Mouse (Mus musculus): ENCODE data around the gene Scnn1b. TPM values are rescaled to one million over a fixed set of nuclear protein-coding genes. Genes with fewer than 3 reads are reported as not detected.

The Scnn1b gene
- polyA plus RNA-seq, 1 experiment from 2014 or later, result not detected

DNA sequence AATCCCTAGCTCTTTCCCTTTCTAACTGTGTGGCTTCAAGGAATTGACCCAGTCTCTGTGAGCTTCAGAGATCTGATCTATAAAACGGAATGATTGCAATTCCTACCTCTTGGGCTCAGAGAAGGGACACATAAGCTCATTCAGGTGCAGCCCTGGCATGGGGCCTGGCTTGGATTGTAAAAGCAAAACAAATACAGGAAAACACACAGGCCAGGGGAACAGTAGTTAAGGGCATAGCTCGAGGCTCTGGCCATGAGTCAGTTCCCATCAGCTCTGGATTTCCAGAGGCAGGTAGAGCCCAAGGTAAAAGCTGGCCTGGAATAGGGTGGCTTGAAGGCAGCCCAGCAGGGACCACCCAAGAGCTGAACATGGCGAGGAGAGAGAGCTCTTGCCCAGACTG is 9.2 kb downstream of the Scnn1b start:
- Histone ChIP-seq H3K4me3 (no peak overlapping the region), H3K9me3 (replicated peaks) (no peaks in the 10 kb centered on the region), H3K4me2 (no peak overlapping the region), H3K27ac (no peak overlapping the region), H3K4me1 (no peaks in the 10 kb centered on the region), H3K9ac (no peak overlapping the region), H3K36me3 (ENCODE audit: poor library complexity, severe bottlenecking) (no peaks in the 10 kb centered on the region), H3K27me3 (no peaks in the 10 kb centered on the region)
- ATAC-seq, result no peak
- WGBS, result 57% methylated on average over 3 of the region's 3 CpGs

DNA sequence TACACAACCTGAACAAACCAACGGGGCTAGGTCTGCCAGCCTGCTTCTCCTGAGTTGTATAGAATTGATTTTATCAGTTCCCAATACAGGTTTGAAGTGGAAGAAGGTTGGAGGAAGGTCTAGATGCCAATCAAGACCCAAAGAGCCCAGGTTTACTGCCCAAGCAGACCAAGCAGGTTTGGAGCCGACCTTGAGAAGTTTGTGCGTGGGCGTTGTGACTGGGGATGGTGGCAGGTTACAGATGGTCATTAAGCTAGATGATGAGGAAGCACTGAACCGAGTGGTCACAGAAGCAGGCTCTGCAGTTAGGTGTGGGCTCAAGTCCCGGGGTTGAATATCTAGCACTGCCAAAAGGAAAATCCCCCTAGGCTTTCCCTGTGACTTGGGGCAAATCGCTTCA is 9.9 kb downstream of the Scnn1b start:
- Histone ChIP-seq H3K4me2 (no peak overlapping the region), H3K4me1 (no peaks in the 10 kb centered on the region), H3K27me3 (no peaks in the 10 kb centered on the region), H3K9ac (no peak overlapping the region), H3K36me3 (ENCODE audit: poor library complexity, severe bottlenecking) (no peaks in the 10 kb centered on the region), H3K9me3 (replicated peaks) (no peaks in the 10 kb centered on the region), H3K27ac (no peak overlapping the region), H3K4me3 (no peak overlapping the region)
- no peak for ATAC-seq
- whole genome bisulfite sequencing, result 90% methylated on average over 7 of the region's 7 CpGs

GRCm38 (mm10) chr7:121880246-121880645 is 15.4 kb downstream of the Scnn1b start:
- WGBS, result 89% methylated on average over 4 of the region's 4 CpGs
- Histone ChIP-seq H3K36me3 (ENCODE audit: poor library complexity, severe bottlenecking) (no peaks in the 10 kb centered on the region), H3K9ac (no peak overlapping the region), H3K9me3 (replicated peaks) (no peaks in the 10 kb centered on the region), H3K27me3 (no peaks in the 10 kb centered on the region), H3K4me3 (no peak overlapping the region), H3K27ac (no peak overlapping the region), H3K4me1 (no peaks in the 10 kb centered on the region), H3K4me2 (no peak overlapping the region)
- no peak for ATAC-seq

- no peak overlapping the region for H3K9ac ChIP-seq
- no peak for ATAC-seq
- H3K9me3 ChIP-seq (replicated peaks), result no peaks in the 10 kb centered on the region
- no peak overlapping the region for H3K27ac ChIP-seq
- no peaks in the 10 kb centered on the region for H3K4me1 ChIP-seq
- no peaks in the 10 kb centered on the region for H3K27me3 ChIP-seq
- H3K36me3 ChIP-seq (ENCODE audit: poor library complexity, severe bottlenecking), result no peaks in the 10 kb centered on the region
- no peak overlapping the region for H3K4me2 ChIP-seq
- no peak overlapping the region for H3K4me3 ChIP-seq
- WGBS, result 93% methylated on average over 13 of the region's 13 CpGs
Measured at GRCm38 (mm10) chr7:121890636-121891360, 26.0 kb downstream of the Scnn1b start.

GRCm38 (mm10) chr7:121896689-121897088 is 31.9 kb downstream of the Scnn1b start:
- H3K9ac ChIP-seq, result no peak overlapping the region
- 49% methylated on average over 6 of the region's 6 CpGs for WGBS
- H3K4me1 ChIP-seq, result peaks cover 4% of the 10 kb centered on the region; the same call in 1 of the 2 replicates
- H3K4me2 ChIP-seq, result no peak overlapping the region
- no peaks in the 10 kb centered on the region for H3K27me3 ChIP-seq
- no peak overlapping the region for H3K27ac ChIP-seq
- H3K36me3 ChIP-seq (ENCODE audit: poor library complexity, severe bottlenecking), result no peaks in the 10 kb centered on the region
- H3K9me3 ChIP-seq (replicated peaks), result no peaks in the 10 kb centered on the region
- no peak for ATAC-seq
- H3K4me3 ChIP-seq, result no peak overlapping the region

DNA sequence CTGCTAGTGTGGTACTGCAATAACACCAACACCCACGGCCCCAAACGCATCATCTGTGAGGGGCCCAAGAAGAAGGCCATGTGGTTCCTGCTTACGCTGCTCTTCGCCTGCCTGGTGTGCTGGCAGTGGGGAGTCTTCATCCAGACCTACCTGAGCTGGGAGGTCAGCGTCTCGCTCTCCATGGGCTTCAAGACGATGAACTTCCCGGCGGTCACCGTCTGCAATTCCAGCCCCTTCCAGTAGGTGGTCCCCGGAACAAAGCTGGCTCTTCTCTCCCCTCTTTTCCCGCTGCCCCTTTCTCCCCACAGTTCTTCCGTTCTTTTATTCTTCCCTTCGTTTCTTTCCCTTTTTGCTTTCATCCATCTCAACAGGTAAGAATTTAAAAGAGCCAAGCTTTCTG is 34.5 kb downstream of the Scnn1b start:
- Histone ChIP-seq H3K9ac (0 out of 2 replicates have a peak overlapping the region, but pooled peaks have one; percentile 21), H3K27ac (no peak overlapping the region), H3K4me3 (peak overlapping the region; percentile 23), H3K4me2 (peak overlapping the region; percentile 47), H3K27me3 (no peaks in the 10 kb centered on the region), H3K4me1 (peaks cover 4% of the 10 kb centered on the region; the same call in 1 of the 2 replicates), H3K9me3 (replicated peaks) (no peaks in the 10 kb centered on the region; the same call in 1 of the 2 replicates), H3K36me3 (ENCODE audit: poor library complexity, severe bottlenecking) (no peaks in the 10 kb centered on the region)
- 7% methylated on average over 14 of the region's 14 CpGs for WGBS
- ATAC-seq, result peak; percentile 57

DNA sequence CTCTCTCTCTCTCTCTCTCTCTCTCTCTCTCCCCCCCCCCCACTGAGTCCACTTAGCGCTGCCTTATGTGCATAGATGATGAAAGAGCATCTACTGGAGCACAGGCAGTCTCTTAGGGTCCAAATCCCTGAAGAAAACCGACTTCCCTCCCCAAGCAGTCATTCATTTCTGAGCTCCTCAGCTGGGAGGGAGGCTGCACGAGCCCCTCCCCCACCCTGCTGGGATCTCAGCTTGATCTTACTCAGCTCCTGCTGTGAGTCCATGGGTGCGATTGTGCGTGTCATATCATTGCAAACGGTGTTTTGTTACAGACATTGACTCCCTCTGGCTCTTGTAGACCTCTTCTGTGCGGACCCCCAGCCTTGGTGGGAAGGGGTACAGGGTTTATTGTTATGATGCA is 35.1 kb downstream of the Scnn1b start:
- Histone ChIP-seq H3K27ac (no peak overlapping the region), H3K9ac (no peak overlapping the region), H3K4me1 (peaks cover 4% of the 10 kb centered on the region; the same call in 1 of the 2 replicates), H3K27me3 (no peaks in the 10 kb centered on the region), H3K4me3 (0 out of 2 replicates have a peak overlapping the region, but pooled peaks have one; percentile 23), H3K36me3 (ENCODE audit: poor library complexity, severe bottlenecking) (no peaks in the 10 kb centered on the region), H3K9me3 (replicated peaks) (no peaks in the 10 kb centered on the region; the same call in 1 of the 2 replicates), H3K4me2 (peak overlapping the region; percentile 47)
- WGBS, result 9% methylated on average over 7 of the region's 7 CpGs
- 0 out of 2 replicates have a peak, but pooled peaks have one; percentile 45 for ATAC-seq

- no peak overlapping the region for H3K4me3 ChIP-seq
- H3K4me2 ChIP-seq, result no peak overlapping the region
- no peak for ATAC-seq
- H3K27me3 ChIP-seq, result no peaks in the 10 kb centered on the region
- WGBS, result 81% methylated on average over 8 of the region's 8 CpGs
- H3K36me3 ChIP-seq (ENCODE audit: poor library complexity, severe bottlenecking), result no peaks in the 10 kb centered on the region
- no peak overlapping the region for H3K27ac ChIP-seq
- H3K9ac ChIP-seq, result no peak overlapping the region
- H3K4me1 ChIP-seq, result peaks cover 4% of the 10 kb centered on the region; the same call in 1 of the 2 replicates
- no peaks in the 10 kb centered on the region; the same call in 1 of the 2 replicates for H3K9me3 ChIP-seq (replicated peaks)
Measured at GRCm38 (mm10) chr7:121902757-121903411, 38.0 kb downstream of the Scnn1b start.

DNA sequence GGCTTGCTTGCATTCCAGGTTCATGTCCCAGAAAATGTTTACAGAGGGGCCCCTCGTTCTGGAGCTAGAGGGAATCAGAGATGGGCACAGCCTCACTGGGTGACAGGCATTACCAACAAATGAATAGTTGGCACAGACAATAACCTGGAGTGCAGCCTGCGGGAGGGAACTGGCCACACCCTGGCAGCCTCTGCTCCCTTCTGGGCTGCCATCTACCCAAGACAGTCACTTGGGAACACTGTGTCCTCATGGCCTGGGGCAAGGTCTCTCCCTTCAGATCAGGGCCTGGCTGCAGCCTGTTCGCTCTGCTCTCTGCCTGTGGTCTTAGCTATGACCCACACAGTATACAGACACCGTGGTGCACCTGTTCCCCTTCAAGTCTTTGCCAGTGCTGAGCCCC is 42.0 kb downstream of the Scnn1b start:
- no peak overlapping the region for H3K4me3 ChIP-seq
- ATAC-seq, result no peak
- H3K4me1 ChIP-seq, result no peaks in the 10 kb centered on the region; the same call in 1 of the 2 replicates
- WGBS, result 77% methylated on average over 4 of the region's 4 CpGs
- H3K36me3 ChIP-seq (ENCODE audit: poor library complexity, severe bottlenecking), result no peaks in the 10 kb centered on the region
- no peaks in the 10 kb centered on the region for H3K27me3 ChIP-seq
- H3K9ac ChIP-seq, result no peak overlapping the region
- H3K4me2 ChIP-seq, result no peak overlapping the region
- H3K9me3 ChIP-seq (replicated peaks), result no peaks in the 10 kb centered on the region; the same call in 1 of the 2 replicates
- H3K27ac ChIP-seq, result no peak overlapping the region

GRCm38 (mm10) chr7:121912250-121912649 is 47.4 kb downstream of the Scnn1b start:
- Histone ChIP-seq H3K9ac (no peak overlapping the region), H3K4me1 (no peaks in the 10 kb centered on the region; the same call in 1 of the 2 replicates), H3K4me2 (no peak overlapping the region), H3K36me3 (ENCODE audit: poor library complexity, severe bottlenecking) (no peaks in the 10 kb centered on the region), H3K27me3 (no peaks in the 10 kb centered on the region), H3K9me3 (replicated peaks) (no peaks in the 10 kb centered on the region), H3K27ac (no peak overlapping the region), H3K4me3 (no peak overlapping the region)
- 68% methylated on average over 8 of the region's 8 CpGs for WGBS
- no peak for ATAC-seq

GRCm38 (mm10) chr7:121913944-121914343 is 49.1 kb downstream of the Scnn1b start:
- H3K9ac ChIP-seq, result no peak overlapping the region
- no peak overlapping the region for H3K27ac ChIP-seq
- H3K4me2 ChIP-seq, result no peak overlapping the region
- no peak overlapping the region for H3K4me3 ChIP-seq
- no peaks in the 10 kb centered on the region for H3K36me3 ChIP-seq (ENCODE audit: poor library complexity, severe bottlenecking)
- H3K27me3 ChIP-seq, result no peaks in the 10 kb centered on the region
- H3K4me1 ChIP-seq, result no peaks in the 10 kb centered on the region
- WGBS, result 83% methylated on average over 6 of the region's 6 CpGs
- ATAC-seq, result no peak
- H3K9me3 ChIP-seq (replicated peaks), result no peaks in the 10 kb centered on the region

GRCm38 (mm10) chr7:121924361-121924760 is 59.5 kb downstream of the Scnn1b start:
- H3K36me3 ChIP-seq (ENCODE audit: poor library complexity, severe bottlenecking), result peaks cover 44% of the 10 kb centered on the region
- no peak overlapping the region for H3K9ac ChIP-seq
- no peak overlapping the region for H3K4me2 ChIP-seq
- H3K4me1 ChIP-seq, result no peaks in the 10 kb centered on the region
- H3K27ac ChIP-seq, result no peak overlapping the region
- whole genome bisulfite sequencing, result 95% methylated on average over 7 of the region's 7 CpGs
- no peaks in the 10 kb centered on the region for H3K27me3 ChIP-seq
- H3K9me3 ChIP-seq (replicated peaks), result no peaks in the 10 kb centered on the region
- no peak overlapping the region for H3K4me3 ChIP-seq
- no peak for ATAC-seq
